Mouse (Mus musculus): ENCODE results near the gene Aff3. TPM values are rescaled to one million over a fixed set of nuclear protein-coding genes. Genes with fewer than 3 reads are reported as not detected.

Aff3 gene
- polyA plus RNA-seq, 1 experiment from 2014 or later = 10.5 TPM

DNA sequence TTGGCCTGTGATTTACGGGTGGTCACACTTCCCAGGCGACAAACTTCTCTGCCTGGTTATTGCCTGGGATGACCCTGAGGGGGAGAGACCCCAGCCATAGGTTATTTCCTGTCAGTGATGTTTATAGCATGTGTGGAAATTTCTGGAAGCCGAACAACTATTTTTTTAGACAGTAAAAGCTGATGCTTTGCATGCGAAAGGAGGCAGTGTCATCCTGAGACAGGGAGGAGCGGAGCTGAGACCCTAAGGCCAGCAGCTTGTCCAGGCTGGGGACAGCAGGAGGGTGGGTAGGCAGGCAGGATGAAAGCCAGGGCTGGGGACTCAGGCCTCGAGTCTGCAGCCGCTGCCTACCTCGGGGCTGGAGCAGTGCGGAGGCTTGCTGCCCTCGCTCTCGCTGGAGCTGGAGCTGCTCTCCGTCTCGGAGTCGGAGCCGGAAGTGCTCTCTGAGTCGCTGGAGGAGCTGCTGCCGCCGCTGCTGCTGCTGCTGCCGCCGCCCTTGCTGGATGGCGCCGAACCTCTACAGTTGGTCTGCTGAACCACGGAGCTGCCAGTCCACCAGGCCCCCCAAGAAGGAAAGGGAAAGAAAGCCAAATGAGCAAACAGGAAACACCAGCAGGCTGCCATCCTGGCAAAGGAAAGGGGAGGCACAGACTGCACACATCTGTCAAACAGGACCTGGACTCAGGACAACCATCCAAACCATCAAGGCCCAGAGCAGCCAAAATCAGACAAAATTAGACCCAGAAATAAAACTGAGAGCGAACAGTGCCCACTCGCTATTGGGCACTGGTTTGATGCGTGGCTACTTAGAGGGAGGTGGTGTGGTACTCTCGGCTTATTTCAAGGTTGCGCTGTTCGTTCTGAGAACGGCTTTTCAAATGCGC, 446.6 kb downstream of the Aff3 start:
- no peaks in the 10 kb centered on the region for H3K27me3 ChIP-seq

DNA sequence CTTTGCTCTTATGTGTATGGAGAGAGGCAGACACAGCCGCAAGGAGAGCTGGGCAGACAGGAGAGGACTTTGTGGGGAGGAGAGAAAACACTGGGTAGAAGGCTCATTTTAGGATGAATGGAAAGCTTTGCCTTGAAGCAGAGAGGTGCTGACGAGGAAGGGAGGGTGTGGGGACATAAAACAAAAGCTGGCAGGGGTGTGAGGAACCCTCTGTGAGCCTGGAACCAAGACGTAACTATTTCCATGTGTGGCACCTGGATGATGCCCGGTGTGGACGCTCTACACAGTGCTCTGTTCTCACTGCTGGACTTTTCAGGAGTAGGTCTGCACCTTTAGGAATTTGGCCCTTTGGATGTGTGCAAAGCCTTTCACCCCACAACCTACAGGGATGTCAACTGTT, 447.7 kb downstream of the Aff3 start:
- no peaks in the 10 kb centered on the region for H3K36me3 ChIP-seq
- WGBS = 83% methylated on average over 5 of the region's 5 CpGs
- H3K27ac ChIP-seq = no peak overlapping the region
- H3K9me3 ChIP-seq = no peaks in the 10 kb centered on the region
- no peak overlapping the region for H3K4me3 ChIP-seq
- peaks cover 5% of the 10 kb centered on the region; the same call in 1 of the 2 replicates for H3K4me1 ChIP-seq
- no peak overlapping the region for H3K4me2 ChIP-seq
- ATAC-seq (ENCODE audit: borderline replicate concordance, extremely low read depth, low FRiP score, low TSS enrichment) = no peak
- no peak overlapping the region for H3K9ac ChIP-seq
- H3K27me3 ChIP-seq = no peaks in the 10 kb centered on the region

More for the DNA sequence above, 446.6 kb downstream of the Aff3 start:
- Histone ChIP-seq H3K27ac (no peak overlapping the region), H3K4me1 (peaks cover 5% of the 10 kb centered on the region; the same call in 1 of the 2 replicates), H3K36me3 (no peaks in the 10 kb centered on the region), H3K9ac (no peak overlapping the region), H3K4me2 (peak overlapping the region; percentile 41), H3K4me3 (no peak overlapping the region), H3K9me3 (no peaks in the 10 kb centered on the region)
- ATAC-seq (ENCODE audit: borderline replicate concordance, extremely low read depth, low FRiP score, low TSS enrichment) = 0 out of 2 replicates have a peak, but pooled peaks have one; percentile 35
- 52% methylated on average over 31 of the region's 31 CpGs for WGBS

DNA sequence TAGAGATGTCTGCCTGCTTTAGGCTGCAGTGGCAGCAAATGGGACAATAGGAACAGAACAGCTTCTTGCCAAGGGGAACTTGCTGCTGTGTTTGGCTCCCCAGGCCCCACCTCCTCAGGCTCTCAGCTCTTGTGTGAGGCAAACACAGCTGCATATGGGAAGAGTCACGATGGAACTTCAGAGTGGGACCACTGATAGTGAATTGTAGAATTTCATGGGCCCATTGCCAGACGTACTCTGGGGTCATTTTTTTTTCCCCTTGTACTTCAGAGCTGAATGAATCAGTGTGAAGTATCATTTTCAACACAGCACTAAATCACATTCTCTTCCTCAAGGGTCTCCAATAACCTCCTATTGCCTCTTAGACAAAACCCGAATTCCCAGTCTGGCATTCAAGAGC, 451.4 kb downstream of the Aff3 start:
- no peaks in the 10 kb centered on the region for H3K9me3 ChIP-seq
- no peak overlapping the region for H3K9ac ChIP-seq
- H3K27ac ChIP-seq = no peak overlapping the region
- no peak overlapping the region for H3K4me2 ChIP-seq
- ATAC-seq (ENCODE audit: borderline replicate concordance, extremely low read depth, low FRiP score, low TSS enrichment) = no peak
- no peaks in the 10 kb centered on the region for H3K27me3 ChIP-seq
- 19% methylated on average over 3 of the region's 3 CpGs for WGBS
- H3K4me1 ChIP-seq = no peaks in the 10 kb centered on the region; the same call in 1 of the 2 replicates
- no peak overlapping the region for H3K4me3 ChIP-seq
- H3K36me3 ChIP-seq = no peaks in the 10 kb centered on the region

DNA sequence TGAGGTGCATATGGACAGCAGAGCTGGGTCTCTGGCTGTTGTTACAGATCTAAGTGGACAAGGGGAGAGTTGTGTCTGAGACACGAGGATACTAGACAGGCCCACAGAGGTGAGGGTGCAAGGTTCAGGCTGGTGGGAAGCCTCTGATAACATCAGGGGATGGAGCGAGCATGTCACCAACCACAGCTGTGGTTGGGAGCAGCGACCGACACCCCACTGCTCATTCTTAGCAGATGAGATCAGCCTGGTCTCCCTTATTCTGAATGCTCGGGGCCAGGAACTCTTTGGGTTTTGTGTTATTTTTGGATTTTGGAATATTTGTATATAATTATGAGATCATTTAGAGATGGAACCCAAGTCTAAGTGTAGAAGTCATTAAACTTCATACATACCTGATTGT, 452.4 kb downstream of the Aff3 start:
- H3K9ac ChIP-seq = no peak overlapping the region
- no peaks in the 10 kb centered on the region; the same call in 1 of the 2 replicates for H3K4me1 ChIP-seq
- WGBS = 64% methylated on average over 5 of the region's 5 CpGs
- H3K36me3 ChIP-seq = no peaks in the 10 kb centered on the region
- no peak for ATAC-seq (ENCODE audit: borderline replicate concordance, extremely low read depth, low FRiP score, low TSS enrichment)
- H3K27me3 ChIP-seq = no peaks in the 10 kb centered on the region
- no peak overlapping the region for H3K4me3 ChIP-seq
- H3K9me3 ChIP-seq = no peaks in the 10 kb centered on the region
- no peak overlapping the region for H3K4me2 ChIP-seq
- no peak overlapping the region for H3K27ac ChIP-seq

DNA sequence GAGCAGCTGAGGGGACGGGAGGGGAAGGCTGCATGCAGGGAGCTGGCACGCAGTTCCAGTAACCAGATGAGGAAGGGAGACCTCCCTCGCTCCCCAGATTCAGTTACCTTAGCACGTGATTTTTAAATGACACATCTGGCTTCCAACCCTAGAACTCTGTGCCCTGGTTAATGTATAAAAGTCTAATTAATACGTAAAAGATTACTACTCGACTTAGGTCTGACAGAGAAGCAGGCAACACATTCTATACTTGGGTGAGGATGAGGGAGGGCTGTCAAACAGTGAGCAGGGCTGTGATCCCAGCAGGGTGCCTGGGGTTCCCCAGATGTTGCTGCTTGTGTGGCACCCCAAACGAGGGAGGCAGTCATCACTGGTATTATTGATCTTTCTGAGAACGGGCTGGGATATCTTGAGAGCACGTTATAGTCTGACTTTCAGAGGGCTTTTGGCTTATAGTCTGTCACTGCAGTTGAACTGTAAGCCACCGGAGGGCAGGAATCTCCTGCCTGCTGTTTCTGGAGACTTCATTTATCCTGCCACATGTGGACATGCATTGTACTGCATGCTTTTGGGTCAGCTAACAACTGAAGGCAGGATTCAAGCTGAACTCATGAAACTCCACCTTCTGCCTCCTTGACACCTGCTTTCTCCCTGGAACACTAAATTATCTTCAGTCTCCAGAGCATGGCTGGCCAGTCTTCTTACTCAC, 462.1 kb downstream of the Aff3 start:
- Histone ChIP-seq H3K4me2 (no peak overlapping the region), H3K9me3 (no peaks in the 10 kb centered on the region), H3K4me3 (no peak overlapping the region), H3K9ac (no peak overlapping the region), H3K27me3 (no peaks in the 10 kb centered on the region), H3K4me1 (0 out of 2 replicates have a peak, but pooled peaks cover 3% of the 10 kb centered on the region), H3K27ac (no peak overlapping the region), H3K36me3 (no peaks in the 10 kb centered on the region)
- no peak for ATAC-seq (ENCODE audit: borderline replicate concordance, extremely low read depth, low FRiP score, low TSS enrichment)
- WGBS = 59% methylated on average over 10 of the region's 10 CpGs

DNA sequence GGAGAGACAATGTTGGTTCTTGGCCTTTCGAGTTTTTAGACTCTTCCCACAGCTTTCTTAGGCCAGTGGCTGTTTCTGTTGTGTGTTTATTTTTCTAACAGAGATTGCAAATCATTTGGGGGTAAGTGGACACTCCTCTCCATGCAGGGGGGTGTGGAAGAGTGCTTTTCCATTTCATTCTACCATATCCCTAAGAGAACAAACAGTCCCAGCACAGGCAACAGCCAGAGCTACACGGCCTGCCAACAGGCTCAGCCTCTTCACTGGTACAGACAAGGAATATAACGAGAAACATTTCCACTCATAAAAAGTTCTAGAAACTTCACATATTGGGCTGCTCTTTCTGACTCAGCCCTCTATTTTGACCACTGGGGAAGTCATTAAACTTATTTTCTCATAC, 463.0 kb downstream of the Aff3 start:
- Histone ChIP-seq H3K36me3 (no peaks in the 10 kb centered on the region), H3K27me3 (no peaks in the 10 kb centered on the region), H3K9me3 (no peaks in the 10 kb centered on the region), H3K4me1 (0 out of 2 replicates have a peak, but pooled peaks cover 3% of the 10 kb centered on the region), H3K9ac (no peak overlapping the region), H3K27ac (no peak overlapping the region), H3K4me2 (no peak overlapping the region), H3K4me3 (no peak overlapping the region)
- no peak for ATAC-seq (ENCODE audit: borderline replicate concordance, extremely low read depth, low FRiP score, low TSS enrichment)
- 85% methylated on average over 3 of the region's 3 CpGs for WGBS

DNA sequence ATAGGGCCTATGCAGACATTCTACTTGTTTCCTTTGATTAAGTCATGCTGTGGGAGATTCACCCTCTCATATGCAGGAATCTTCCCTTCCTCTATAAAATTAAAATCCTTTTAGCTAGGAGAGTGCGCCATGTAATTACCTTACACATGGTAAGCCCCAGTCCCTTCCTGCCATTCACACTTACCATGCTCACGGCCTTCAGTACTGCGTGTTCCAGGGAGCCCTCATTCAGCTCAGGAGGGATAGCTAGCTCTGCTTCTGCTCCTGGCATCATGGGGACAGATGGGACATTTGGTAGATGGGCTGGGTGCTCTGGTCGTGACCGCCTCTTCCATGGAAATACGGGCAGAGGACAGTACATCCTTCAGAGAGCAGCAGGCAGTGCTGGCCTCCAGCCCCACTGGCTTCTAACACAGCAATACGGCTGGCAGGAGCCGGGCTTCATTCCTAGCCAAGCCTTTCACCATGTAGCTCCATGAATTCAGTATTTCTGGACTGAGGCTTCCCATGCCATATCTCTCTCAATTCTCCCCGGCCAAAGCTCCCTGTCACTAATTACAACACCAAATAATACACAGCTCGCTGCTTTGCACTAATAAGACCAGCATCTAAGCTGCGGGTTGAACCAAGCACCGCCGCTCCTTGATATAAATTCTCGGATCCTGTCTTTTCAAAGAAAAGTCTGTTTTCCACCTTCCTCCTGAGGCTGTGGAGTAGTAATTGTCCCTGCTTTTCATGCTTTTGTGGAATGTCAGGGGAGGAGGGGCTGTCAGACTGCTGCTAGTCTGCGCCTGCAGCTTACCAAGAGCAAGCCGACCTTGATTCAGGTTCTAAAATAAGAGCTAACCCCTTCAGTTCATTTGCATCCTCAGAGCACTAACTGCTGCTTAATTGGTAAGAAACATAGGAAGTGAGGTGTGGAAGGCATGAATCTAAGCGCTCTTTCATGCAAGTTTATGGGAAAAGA, 464.8 kb downstream of the Aff3 start:
- Histone ChIP-seq H3K27ac (no peak overlapping the region), H3K4me1 (0 out of 2 replicates have a peak, but pooled peaks cover 3% of the 10 kb centered on the region), H3K36me3 (no peaks in the 10 kb centered on the region), H3K27me3 (no peaks in the 10 kb centered on the region), H3K4me3 (no peak overlapping the region), H3K9ac (no peak overlapping the region), H3K9me3 (no peaks in the 10 kb centered on the region), H3K4me2 (no peak overlapping the region)
- 77% methylated on average over 17 of the region's 17 CpGs for WGBS
- no peak for ATAC-seq (ENCODE audit: borderline replicate concordance, extremely low read depth, low FRiP score, low TSS enrichment)

DNA sequence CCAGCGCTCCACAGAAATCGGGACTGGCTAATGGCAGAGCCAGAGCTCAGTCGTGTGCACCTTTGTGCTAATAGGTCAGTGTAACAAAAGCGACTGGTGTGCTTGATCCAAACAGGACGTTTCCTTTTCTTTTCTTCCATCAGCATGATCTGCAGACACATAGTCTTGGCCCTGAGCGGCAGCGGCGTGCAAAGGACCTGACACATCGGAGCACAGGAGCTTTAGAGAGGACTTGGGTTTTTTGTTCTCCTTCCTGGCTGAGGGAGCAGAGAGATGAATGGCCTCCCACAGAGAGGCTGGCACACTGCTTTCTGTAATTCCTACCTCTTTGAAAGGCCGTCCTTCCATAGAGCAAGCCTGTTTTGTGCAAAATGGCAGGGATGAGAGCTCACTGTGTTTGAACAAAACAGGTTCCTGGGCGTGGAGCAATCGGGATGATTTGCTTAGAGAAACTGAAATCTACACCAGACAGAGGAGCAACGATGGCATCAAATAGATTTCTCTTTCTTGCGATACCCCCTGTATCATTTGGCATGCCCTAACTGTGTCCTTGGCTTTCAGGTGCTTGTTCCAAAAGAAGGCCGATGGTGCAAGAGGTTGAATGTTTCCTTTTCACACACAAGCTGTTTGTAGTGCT, 466.2 kb downstream of the Aff3 start:
- no peak for ATAC-seq (ENCODE audit: borderline replicate concordance, extremely low read depth, low FRiP score, low TSS enrichment)
- no peaks in the 10 kb centered on the region for H3K36me3 ChIP-seq
- 82% methylated on average over 15 of the region's 15 CpGs for WGBS

DNA sequence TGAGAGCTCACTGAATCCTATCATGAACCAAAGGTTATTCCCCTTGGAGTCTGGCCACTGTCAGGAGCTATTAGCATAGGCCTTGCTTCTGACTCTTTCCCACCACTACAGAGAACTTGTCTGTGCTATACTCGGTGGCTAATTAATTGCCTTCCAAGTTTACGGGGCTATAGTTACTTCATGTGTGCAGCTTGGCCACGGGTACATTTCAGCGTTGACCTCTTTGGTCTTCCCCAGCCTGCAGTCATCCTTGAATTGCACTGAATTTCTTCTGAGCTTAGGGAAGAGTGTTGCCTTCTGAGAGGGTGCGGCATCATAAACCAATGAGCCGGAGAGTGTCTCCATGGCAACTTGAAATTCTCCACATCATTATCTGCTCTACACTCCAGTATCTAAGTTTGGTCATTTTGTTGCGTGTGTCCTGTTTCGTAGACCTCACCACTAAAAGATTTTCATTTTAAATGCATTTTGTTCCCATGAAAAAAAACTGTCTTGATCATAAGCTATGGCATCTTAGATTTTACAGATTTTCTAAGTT, 467.5 kb downstream of the Aff3 start:
- H3K4me3 ChIP-seq = no peak overlapping the region
- ATAC-seq (ENCODE audit: borderline replicate concordance, extremely low read depth, low FRiP score, low TSS enrichment) = no peak
- H3K9ac ChIP-seq = no peak overlapping the region
- H3K36me3 ChIP-seq = no peaks in the 10 kb centered on the region
- H3K27ac ChIP-seq = no peak overlapping the region
- 93% methylated on average over 8 of the region's 8 CpGs for WGBS
- 0 out of 2 replicates have a peak, but pooled peaks cover 3% of the 10 kb centered on the region for H3K4me1 ChIP-seq
- H3K27me3 ChIP-seq = no peaks in the 10 kb centered on the region
- no peaks in the 10 kb centered on the region for H3K9me3 ChIP-seq
- H3K4me2 ChIP-seq = no peak overlapping the region

More for the DNA sequence above, 466.2 kb downstream of the Aff3 start:
- Histone ChIP-seq H3K9ac (no peak overlapping the region), H3K9me3 (no peaks in the 10 kb centered on the region), H3K4me3 (no peak overlapping the region), H3K27ac (no peak overlapping the region), H3K4me2 (no peak overlapping the region), H3K27me3 (no peaks in the 10 kb centered on the region), H3K4me1 (0 out of 2 replicates have a peak, but pooled peaks cover 3% of the 10 kb centered on the region)

DNA sequence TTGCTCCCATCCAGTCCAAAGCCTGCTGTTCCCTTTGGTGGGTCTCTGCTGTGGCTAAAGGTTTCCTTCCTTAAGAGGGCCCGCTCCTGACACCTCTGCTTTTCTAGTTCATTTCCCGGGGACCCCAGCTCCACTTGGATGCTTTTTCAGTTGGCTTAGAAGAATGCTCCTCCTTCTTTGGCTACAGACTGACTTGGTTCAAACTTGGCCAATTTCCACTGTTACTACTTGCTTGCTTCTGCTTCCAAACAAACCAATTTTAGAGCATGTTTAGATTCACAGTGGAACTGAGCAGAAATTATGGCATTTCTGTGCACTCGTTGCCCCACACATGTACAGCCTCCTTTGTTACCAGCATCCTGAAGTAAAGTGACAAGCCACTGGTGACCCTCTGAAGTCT, 469.0 kb downstream of the Aff3 start:
- Histone ChIP-seq H3K9ac (no peak overlapping the region), H3K36me3 (no peaks in the 10 kb centered on the region), H3K4me2 (no peak overlapping the region), H3K4me3 (no peak overlapping the region), H3K9me3 (no peaks in the 10 kb centered on the region), H3K4me1 (no peaks in the 10 kb centered on the region), H3K27ac (no peak overlapping the region), H3K27me3 (no peaks in the 10 kb centered on the region)
- WGBS = 60% methylated on average over 3 of the region's 3 CpGs
- ATAC-seq (ENCODE audit: borderline replicate concordance, extremely low read depth, low FRiP score, low TSS enrichment) = no peak

DNA sequence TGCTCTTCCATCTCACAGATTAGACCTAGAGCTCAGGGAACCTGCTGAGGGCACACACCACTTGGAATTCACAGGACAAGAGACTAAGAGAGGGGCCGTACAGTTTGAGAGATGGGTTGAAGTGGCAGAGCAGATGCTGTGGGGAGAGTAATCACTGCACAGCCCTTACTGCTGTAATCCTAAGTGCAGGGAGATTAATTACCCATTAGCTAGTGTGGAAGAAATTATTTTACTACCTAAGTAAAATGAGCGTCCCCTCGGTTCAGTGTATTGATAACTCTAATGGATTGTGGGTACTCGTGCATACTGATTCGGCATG, 478.6 kb downstream of the Aff3 start:
- Histone ChIP-seq H3K9ac (no peak overlapping the region), H3K9me3 (no peaks in the 10 kb centered on the region), H3K4me1 (0 out of 2 replicates have a peak, but pooled peaks cover 5% of the 10 kb centered on the region), H3K27me3 (no peaks in the 10 kb centered on the region), H3K27ac (no peak overlapping the region), H3K36me3 (no peaks in the 10 kb centered on the region), H3K4me2 (no peak overlapping the region), H3K4me3 (no peak overlapping the region)
- ATAC-seq (ENCODE audit: borderline replicate concordance, extremely low read depth, low FRiP score, low TSS enrichment) = no peak
- WGBS = 84% methylated on average over 5 of the region's 5 CpGs
